Mouse (Mus musculus): ENCODE results near the gene Azin2.

Azin2 gene

GRCm38 (mm10) chr4:128899332-128899731 lies 62.9 kb downstream of the Azin2 start:
- no peak for DNase-seq (ENCODE audit: low read depth, low spot score)

DNA sequence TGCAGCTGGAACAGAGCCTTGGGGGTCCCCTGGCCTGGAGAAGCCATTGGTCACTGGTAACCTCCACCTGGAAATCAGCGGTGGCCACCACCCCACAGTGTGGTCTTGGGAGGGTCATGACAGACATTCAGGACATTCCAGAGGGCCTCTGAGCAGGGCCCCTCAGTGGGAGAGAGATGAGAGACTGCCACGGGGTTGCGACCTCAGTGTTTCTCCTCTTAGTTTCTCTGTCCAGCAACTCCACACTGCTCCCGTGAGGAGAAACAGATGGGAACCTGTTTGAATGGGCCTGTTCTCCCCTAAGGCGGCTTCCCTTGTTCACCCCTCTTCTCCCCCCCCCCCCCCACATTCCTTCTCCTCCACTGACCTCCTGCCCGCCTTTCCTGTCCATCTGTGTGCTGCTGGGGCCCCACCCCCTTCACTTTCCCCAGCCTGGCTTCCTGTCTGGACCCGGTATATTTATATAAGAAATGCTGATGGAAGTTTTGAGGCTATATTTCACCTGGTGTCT lies 64.3 kb downstream of the Azin2 start:
- DNase-seq (ENCODE audit: low read depth, low spot score) = no peak

DNA sequence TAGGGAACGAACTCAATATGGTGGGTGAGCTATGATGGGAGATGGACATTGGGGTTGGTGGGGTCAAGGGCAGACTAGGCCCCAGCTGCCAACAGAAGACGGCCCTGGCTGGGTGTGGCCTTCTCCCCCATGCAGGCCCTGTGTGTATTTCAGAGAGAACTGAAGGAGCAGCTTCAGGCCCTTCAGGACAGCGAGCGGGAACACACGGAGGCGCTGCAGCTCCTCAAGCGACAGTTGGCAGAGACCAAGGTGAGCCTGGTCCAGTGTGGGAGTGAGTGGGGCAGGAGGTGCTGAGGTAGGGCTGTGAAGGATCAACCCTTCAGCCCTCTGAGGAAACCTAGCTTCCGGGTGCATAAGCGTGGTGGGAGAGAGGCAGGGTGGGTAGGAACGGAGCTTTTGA lies 65.6 kb downstream of the Azin2 start:
- no peak for DNase-seq (ENCODE audit: low read depth, low spot score)

DNA sequence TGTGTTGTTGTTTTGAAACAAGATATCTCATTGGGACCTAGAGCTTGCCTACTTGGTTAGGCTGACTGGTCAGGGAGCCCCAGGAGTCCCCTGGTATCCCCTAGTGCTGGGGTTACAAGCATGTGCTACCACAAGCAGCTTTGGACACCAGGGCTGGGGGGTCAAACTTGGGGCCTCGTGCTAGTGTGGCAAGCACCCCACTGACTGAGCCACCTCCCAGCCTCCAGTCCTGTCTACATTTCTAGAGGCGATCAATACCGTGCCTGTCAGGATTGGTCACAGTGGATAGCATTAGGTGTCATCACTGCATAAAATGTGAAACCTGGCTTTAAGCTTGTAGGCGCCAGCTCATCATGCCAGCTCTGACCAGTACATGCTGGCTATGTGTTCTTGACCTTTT lies 66.4 kb downstream of the Azin2 start:
- DNase-seq (ENCODE audit: low read depth, low spot score) = no peak

DNA sequence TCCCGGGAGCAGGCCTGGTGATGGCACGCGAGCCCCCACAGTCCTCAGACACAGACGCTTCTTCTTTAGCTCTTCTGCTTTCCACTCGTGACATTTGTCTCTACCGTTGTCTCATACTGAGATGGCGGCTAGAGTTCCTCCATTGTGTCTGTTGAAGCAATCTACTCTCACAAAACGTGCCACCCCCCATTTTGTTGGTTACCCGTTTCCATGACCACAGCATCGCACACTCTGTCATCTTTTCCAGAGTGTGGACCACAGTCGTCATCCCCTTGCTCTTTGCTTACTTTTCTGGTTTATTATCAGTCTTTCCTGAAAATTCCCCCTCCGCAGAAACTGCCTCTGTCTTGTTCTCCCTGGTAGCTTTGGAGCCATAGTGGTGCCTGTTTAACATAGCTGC lies 68.1 kb downstream of the Azin2 start:
- DNase-seq (ENCODE audit: low read depth, low spot score) = no peak

DNA sequence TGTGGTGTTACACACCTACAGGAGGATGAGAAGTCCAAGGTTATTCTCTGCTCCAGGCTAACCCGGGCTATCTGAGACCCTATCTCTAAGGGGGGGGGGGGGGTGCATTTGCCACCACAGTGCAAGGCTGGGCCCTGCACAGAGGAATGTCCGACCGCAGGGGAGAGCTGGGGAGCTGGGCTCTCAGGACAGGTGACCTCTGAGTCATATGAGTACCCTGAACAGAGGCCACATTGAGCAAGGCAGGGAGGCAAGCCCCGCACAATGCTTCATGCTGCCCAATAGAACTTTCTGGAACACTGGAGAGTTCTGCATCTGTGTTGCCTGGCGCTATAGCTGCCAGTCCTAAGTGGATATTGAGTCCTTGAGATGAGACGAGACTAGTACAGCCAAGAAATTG lies 70.1 kb downstream of the Azin2 start:
- no peak for DNase-seq (ENCODE audit: low read depth, low spot score)

DNA sequence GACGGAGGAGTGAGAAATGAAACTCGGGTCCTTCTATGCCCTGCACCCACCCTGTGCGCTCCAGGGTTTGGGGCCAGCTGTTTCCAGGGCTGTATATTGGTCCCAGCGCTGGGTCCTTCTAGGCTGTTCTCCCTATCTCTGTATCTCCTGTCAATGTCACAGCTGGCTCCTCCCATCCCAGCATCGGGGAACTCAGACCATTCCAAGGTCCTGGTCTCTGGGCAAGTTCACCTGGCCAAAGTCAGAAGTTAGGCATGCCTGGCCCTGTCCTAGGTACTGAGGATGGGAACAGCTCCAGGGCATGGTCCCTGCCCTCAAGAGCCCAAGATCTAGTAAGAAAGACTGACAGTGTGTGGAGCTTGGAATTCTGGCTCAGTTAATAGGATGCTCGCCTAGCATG lies 70.5 kb downstream of the Azin2 start:
- peak; percentile 28 for DNase-seq (ENCODE audit: low read depth, low spot score)

DNA sequence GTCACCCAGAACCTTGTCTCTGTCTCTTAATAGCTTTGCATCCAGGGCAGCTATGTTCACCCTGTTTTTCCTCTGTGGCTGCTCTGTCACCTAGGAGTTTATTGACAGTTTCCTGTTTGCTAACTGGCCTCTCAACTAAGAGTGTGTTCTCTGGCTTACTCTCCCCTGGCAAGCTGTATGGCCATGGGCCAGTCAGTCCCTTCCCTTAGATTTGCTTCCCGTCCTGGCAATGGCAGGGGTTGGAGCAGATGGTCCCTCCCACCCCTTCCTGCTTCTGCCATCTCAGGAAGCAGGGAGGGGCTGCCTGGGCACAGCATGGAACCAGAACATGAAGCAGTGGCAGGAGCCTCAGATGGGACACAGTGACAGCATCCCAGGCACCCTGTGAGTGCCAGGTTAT lies 71.1 kb downstream of the Azin2 start:
- no peak for DNase-seq (ENCODE audit: low read depth, low spot score)

- no peak for DNase-seq (ENCODE audit: low read depth, low spot score)
Measured at GRCm38 (mm10) chr4:128889752-128890630, 72.3 kb downstream of the Azin2 start.

GRCm38 (mm10) chr4:128888436-128888990 lies 73.7 kb downstream of the Azin2 start:
- DNase-seq (ENCODE audit: low read depth, low spot score) = no peak

GRCm38 (mm10) chr4:128887641-128888091 lies 74.6 kb downstream of the Azin2 start:
- no peak for DNase-seq (ENCODE audit: low read depth, low spot score)

DNA sequence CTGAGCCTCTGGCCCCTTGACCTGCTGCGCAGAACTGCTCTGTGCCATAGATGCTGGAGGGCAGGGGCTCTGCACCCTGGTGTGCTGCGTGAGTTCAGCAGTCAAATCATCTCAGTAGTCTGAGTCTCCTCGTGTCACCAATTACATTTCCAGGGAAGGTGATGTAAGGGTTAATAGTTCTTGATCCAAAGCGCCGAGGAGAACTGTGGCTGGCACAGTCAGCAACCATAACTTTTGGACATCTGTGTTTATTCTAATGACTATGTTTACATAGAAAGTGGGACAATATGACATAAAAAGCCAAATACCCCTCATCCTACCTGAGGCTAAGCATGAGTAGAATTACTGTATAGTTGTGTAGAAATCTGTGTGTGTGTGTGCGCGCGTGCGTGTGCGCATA lies 75.2 kb downstream of the Azin2 start:
- DNase-seq (ENCODE audit: low read depth, low spot score) = no peak

- no peak for DNase-seq (ENCODE audit: low read depth, low spot score)
Measured at GRCm38 (mm10) chr4:128886571-128886970, 75.7 kb downstream of the Azin2 start.

DNA sequence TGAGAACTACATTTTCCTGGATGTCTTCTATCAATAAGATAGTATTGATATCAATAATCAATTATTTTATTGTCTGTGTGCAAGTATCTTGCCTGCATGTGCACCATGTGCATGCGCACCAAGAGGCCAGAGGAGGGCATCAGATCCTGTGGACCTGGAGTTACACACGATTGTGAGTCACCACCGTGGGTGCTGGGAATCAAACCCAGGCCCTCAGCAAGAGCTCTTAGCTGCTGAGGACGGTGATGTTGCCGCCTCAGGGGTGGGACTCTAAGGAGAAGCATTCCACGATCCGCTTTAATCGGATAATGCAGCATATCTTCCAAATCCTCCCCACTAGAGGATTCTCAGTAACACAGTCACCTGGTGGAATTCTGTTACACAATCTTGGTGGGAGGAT lies 76.7 kb downstream of the Azin2 start:
- DNase-seq (ENCODE audit: low read depth, low spot score) = no peak

GRCm38 (mm10) chr4:128884711-128885095 lies 77.5 kb downstream of the Azin2 start:
- DNase-seq (ENCODE audit: low read depth, low spot score) = no peak

GRCm38 (mm10) chr4:128883801-128884710 lies 78.2 kb downstream of the Azin2 start:
- DNase-seq (ENCODE audit: low read depth, low spot score) = peak; percentile 68

DNA sequence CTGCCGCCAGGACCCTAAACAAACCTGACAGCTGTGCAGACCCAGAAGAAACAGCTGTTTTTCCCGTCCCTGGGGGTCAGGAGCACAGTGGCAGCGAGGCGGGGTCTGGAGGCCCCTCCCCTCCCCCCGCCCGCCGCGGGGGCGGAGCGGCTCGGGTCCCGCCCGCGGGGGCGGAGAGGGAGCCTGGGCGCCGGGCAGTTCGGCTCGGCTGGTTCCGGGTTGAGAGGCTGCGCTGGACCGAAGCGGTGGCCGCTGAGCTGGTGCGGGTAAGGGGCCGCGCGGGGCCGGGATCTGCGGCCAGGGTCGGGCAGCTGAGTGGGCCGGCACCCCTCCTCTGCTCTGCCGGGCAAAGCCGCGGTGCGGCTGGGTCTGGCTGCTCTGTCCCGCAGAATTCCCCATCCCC lies 78.9 kb downstream of the Azin2 start, which contains the start of gene Trim62:
Trim62 (plus strand) TSS at position 202 of the 403 bp plus-strand sequence.
- DNase-seq (ENCODE audit: low read depth, low spot score) = peak; percentile 43
